Mouse (Mus musculus) neural tube, embryonic 11.5 days (tissue): ENCODE results near the gene Nab2. TPM values are rescaled to one million over a fixed set of nuclear protein-coding genes. Genes with fewer than 3 reads are reported as not detected.
"Not testable (repeated sequence)": the region's sequence is repeated elsewhere in the genome, so short reads cannot be mapped to it uniquely, and the experiment has no call there.

Experiments used
- ATAC-seq: fragments of 200-750 bp; cut with Nextera tagmentation; 2 replicates; pipeline ENCODE4 v1.8.0; 2017; ENCODE audit warnings: moderate number of reproducible peaks, mild to moderate bottlenecking, moderate TSS enrichment, moderate library complexity; ENCODE audit not compliant: insufficient read depth, low FRiP score, low TSS enrichment
- DNase-seq: peaks from one replicate; pipeline ENCODE4 v3.0.0-alpha.2; 2015; ENCODE audit warnings: low spot score
- H3K27ac ChIP-seq: fragments of 300-500 bp; sonication (generic); 2 replicates; pipeline ENCODE4 v1.5.1; 2014; ENCODE audit warnings: low read depth, mild to moderate bottlenecking, low read length
- H3K27me3 ChIP-seq: fragments of 300-500 bp; sonication (generic); 2 replicates; pipeline ENCODE4 v1.6.1; 2014; ENCODE audit warnings: mild to moderate bottlenecking, low read length, mixed read lengths; ENCODE audit not compliant: control insufficient read depth, insufficient read depth
- H3K36me3 ChIP-seq: fragments of 300-500 bp; sonication (generic); 2 replicates; pipeline ENCODE4 v1.6.1; 2014; ENCODE audit warnings: mild to moderate bottlenecking, low read length, moderate library complexity, mixed read lengths; ENCODE audit not compliant: control insufficient read depth, insufficient read depth
- H3K4me1 ChIP-seq: fragments of 300-500 bp; sonication (generic); 2 replicates; pipeline ENCODE4 v1.6.1; 2014; ENCODE audit warnings: low read length, mixed read lengths; ENCODE audit not compliant: control insufficient read depth, insufficient read depth
- H3K4me2 ChIP-seq: fragments of 300-500 bp; sonication (generic); 2 replicates; pipeline ENCODE4 v1.6.1; 2014; ENCODE audit warnings: low read depth, mild to moderate bottlenecking, moderate library complexity
- H3K4me3 ChIP-seq: fragments of 300-500 bp; sonication (generic); 2 replicates; pipeline ENCODE4 v1.5.1; 2014; ENCODE audit warnings: low read depth, low read length
- H3K9ac ChIP-seq: fragments of 300-500 bp; sonication (generic); 2 replicates; pipeline ENCODE4 v1.6.1; 2014; ENCODE audit warnings: mild to moderate bottlenecking, low read length
- H3K9me3 ChIP-seq: fragments of 300-500 bp; sonication (generic); 2 replicates; pipeline ENCODE4 v1.6.1; 2016; ENCODE audit warnings: low read length; ENCODE audit not compliant: control insufficient read depth
- WGBS: fragments of 180-500 bp; shearing (Covaris S2); extraction: QIAGEN DNeasy Blood & Tissue Kit; methylation state at CpG from one replicate; pipeline ENCODE4 v1.1.7; 2014; 5-methylcytosine and 5-hydroxymethylcytosine counted together
- polyA plus RNA-seq: library from polyadenylated mRNA; unstranded; fragments of >200 nt; fragmentation: Nextera tagmentation; extraction: Ambion mirVana; gene quantifications from 2 replicates; pipeline ENCODE4 v1.2.1, GENCODE M21; 2014

The Nab2 gene
- polyA plus RNA-seq, 1 experiment from 2014 or later = 6.2 TPM

DNA sequence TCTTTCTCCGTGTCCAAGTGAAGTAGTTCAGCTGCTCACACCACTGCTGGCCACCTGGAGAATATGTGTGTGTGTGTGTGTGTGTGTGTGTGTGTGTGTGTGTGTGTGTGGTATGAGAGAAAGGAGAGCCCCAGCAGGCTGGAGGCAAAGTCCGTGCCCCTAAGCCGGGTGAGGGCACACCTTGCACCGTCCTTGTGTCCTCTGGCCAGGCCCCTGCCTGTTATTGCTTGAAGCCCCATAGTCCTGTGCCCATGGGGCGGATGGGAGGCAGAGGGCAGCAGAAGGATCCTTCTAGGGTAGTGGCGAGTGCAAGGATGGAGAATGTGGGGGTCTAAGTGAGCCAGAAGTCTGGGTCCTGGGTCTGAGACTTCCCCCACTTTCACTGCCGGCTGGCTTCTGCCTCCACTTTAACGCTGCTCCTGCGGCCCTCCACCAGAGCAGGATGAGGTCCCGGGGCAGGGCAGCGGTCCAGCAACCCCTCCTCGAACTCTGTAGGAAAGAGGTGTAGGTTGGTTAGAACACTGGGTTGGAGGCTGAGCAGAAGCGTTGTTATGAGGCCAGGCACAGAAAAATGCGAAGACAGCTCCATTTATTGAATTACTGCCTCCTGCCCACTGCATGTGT lies 7.0 kb downstream of the Nab2 start:
- Histone ChIP-seq H3K9me3 (no peaks in the 10 kb centered on the region), H3K27me3 (peaks cover 59% of the 10 kb centered on the region), H3K4me2 (peak overlapping the region; percentile 23; the same call in 1 of the 2 replicates), H3K4me1 (peaks cover 14% of the 10 kb centered on the region), H3K9ac (no peak overlapping the region), H3K4me3 (no peak overlapping the region), H3K27ac (no peak overlapping the region), H3K36me3 (no peaks in the 10 kb centered on the region)
- DNase-seq (no peak), ATAC-seq (no peak)
- 17% methylated on average over 14 of the region's 14 CpGs for WGBS

- 76% methylated on average over 1 of the region's 1 CpGs for WGBS
- ATAC-seq (no peak), DNase-seq (no peak)
- H3K4me3 ChIP-seq = no peak overlapping the region
- no peak overlapping the region for H3K27ac ChIP-seq
- H3K9me3 ChIP-seq = no peaks in the 10 kb centered on the region
- no peak overlapping the region for H3K9ac ChIP-seq
- H3K27me3 ChIP-seq = peaks cover 40% of the 10 kb centered on the region
- H3K4me2 ChIP-seq = no peak overlapping the region
- H3K36me3 ChIP-seq = no peaks in the 10 kb centered on the region
- H3K4me1 ChIP-seq = peaks cover 11% of the 10 kb centered on the region
Measured at GRCm38 (mm10) chr10:127659551-127659950, 8.8 kb downstream of the Nab2 start.

DNA sequence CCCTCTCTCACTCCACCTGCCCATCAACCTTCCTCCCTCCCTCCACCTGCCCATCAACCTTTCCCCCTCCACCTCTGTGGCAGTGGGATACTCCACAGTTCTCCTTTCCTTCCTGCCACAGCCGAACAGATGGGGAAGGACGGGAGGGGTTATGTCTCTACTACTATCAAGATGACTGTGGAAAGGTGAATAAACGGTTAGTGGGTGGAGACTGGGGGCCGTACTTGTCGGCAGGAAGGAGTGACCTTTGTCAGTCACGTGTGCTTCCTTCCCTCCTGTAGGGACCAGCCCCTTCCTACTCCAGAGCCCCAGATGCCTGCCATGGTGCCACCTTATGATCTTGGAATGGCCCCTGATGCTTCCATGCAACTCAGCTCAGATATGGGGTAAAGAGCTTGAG lies 10.3 kb downstream of the Nab2 start:
- no peak overlapping the region for H3K4me3 ChIP-seq
- H3K27ac ChIP-seq = no peak overlapping the region
- no peaks in the 10 kb centered on the region for H3K36me3 ChIP-seq
- H3K9me3 ChIP-seq = no peaks in the 10 kb centered on the region
- H3K9ac ChIP-seq = no peak overlapping the region
- ATAC-seq (no peak), DNase-seq (no peak)
- 19% methylated on average over 6 of the region's 6 CpGs for WGBS
- H3K27me3 ChIP-seq = peaks cover 25% of the 10 kb centered on the region
- no peak overlapping the region for H3K4me2 ChIP-seq
- H3K4me1 ChIP-seq = peaks cover 8% of the 10 kb centered on the region

DNA sequence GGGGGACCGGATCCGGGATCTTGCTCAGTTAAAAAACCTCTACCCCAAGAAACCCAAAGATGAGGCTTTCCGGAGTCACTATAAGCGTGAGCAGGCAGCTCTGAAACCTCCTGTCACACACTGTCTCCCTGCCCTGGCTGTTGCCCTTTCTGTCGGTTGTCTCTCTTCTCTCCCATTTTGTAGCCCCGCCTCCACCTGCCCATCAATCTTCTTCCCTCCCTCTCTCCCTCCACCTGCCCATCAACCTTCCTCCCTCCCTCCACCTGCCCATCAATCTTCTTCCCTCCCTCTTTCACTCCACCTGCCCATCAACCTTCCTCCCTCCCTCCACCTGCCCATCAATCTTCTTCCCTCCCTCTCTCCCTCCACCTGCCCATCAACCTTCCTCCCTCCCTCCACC lies 10.8 kb downstream of the Nab2 start:
- H3K27ac ChIP-seq, H3K4me3 ChIP-seq, H3K4me1 ChIP-seq, H3K36me3 ChIP-seq, H3K9ac ChIP-seq, ATAC-seq, H3K9me3 ChIP-seq, H3K4me2 ChIP-seq, DNase-seq: not testable (repeated sequence)
- H3K27me3 ChIP-seq = peaks cover 21% of the 10 kb centered on the region
- 54% methylated on average over 6 of the region's 6 CpGs for WGBS

GRCm38 (mm10) chr10:127654970-127655579 lies 13.3 kb downstream of the Nab2 start:
- Histone ChIP-seq H3K4me1 (no peaks in the 10 kb centered on the region), H3K9me3 (no peaks in the 10 kb centered on the region), H3K4me3 (no peak overlapping the region), H3K4me2 (no peak overlapping the region), H3K27me3 (no peaks in the 10 kb centered on the region), H3K36me3 (no peaks in the 10 kb centered on the region), H3K27ac (no peak overlapping the region), H3K9ac (no peak overlapping the region)
- ATAC-seq = no peak
- 68% methylated on average over 16 of the region's 16 CpGs for WGBS
- DNase-seq = no peak

GRCm38 (mm10) chr10:127652906-127653638 lies 15.3 kb downstream of the Nab2 start:
- H3K4me1 ChIP-seq = no peaks in the 10 kb centered on the region
- H3K9ac ChIP-seq = no peak overlapping the region
- no peaks in the 10 kb centered on the region for H3K36me3 ChIP-seq
- DNase-seq (no peak), ATAC-seq (no peak)
- no peak overlapping the region for H3K4me3 ChIP-seq
- H3K27me3 ChIP-seq = no peaks in the 10 kb centered on the region
- H3K27ac ChIP-seq = no peak overlapping the region
- 58% methylated on average over 21 of the region's 21 CpGs for WGBS
- no peaks in the 10 kb centered on the region for H3K9me3 ChIP-seq
- H3K4me2 ChIP-seq = no peak overlapping the region

- Histone ChIP-seq H3K4me3 (no peak overlapping the region), H3K4me1 (0 out of 2 replicates have a peak, but pooled peaks cover 9% of the 10 kb centered on the region), H3K36me3 (no peaks in the 10 kb centered on the region), H3K4me2 (no peak overlapping the region), H3K27me3 (peaks cover 10% of the 10 kb centered on the region), H3K9me3 (no peaks in the 10 kb centered on the region), H3K27ac (no peak overlapping the region), H3K9ac (no peak overlapping the region)
- 58% methylated on average over 2 of the region's 2 CpGs for WGBS
- DNase-seq = no peak
- no peak for ATAC-seq
Measured at GRCm38 (mm10) chr10:127645791-127646190, 22.6 kb downstream of the Nab2 start.

DNA sequence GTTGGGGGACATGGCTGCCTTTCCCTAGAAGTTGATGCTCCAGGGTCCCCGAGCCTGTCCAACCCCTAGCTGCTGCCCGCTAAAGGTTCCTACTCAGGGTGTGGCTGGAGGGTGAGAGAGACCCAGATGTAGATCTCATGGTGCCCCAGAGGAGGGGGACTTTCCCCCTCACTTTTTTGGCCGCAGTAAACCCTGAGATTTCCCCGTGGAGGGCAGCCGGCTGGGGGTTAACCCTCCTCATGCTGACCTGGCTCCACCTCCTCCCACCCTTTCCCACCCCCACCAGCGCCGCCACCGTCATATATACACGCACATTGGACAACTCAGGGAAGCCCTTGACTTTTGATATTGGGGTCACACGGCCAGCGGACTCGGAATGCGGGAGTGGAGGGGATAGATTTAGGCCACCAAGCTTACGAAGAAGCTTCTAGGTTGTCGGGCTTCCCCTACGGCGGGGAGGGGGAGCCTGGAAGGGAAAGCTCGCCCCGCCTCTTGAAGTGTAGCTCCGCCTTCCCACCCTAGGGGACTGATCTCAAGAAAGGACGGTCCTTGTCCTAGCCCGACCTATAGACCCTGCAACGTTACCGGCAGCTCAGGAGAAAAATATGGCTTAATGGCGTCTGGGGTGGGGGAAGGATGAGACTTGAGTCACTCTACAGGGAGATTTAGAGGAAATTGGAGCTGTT lies 24.7 kb downstream of the Nab2 start:
- Histone ChIP-seq H3K9ac (peak overlapping the region; percentile 27; the same call in 1 of the 2 replicates), H3K4me2 (peak overlapping the region; percentile 50), H3K27ac (no peak overlapping the region), H3K4me1 (0 out of 2 replicates have a peak, but pooled peaks cover 9% of the 10 kb centered on the region), H3K27me3 (peaks cover 10% of the 10 kb centered on the region), H3K4me3 (peak overlapping the region; percentile 32), H3K9me3 (no peaks in the 10 kb centered on the region), H3K36me3 (no peaks in the 10 kb centered on the region)
- WGBS = 2% methylated on average over 25 of the region's 25 CpGs
- ATAC-seq (peak; percentile 43; the same call in 1 of the 2 replicates), DNase-seq (peak; percentile 57)
